Mouse (Mus musculus): Measurements from ENCODE around the gene Frat1. TPM values are rescaled to one million over a fixed set of nuclear protein-coding genes. Genes with fewer than 3 reads are reported as not detected.
A peak's percentile ranks its signal among the peaks of the same experiment; 100 is the strongest.

The Frat1 gene
- total RNA-seq, 1 experiment from 2014 or later = 14.7 TPM

DNA sequence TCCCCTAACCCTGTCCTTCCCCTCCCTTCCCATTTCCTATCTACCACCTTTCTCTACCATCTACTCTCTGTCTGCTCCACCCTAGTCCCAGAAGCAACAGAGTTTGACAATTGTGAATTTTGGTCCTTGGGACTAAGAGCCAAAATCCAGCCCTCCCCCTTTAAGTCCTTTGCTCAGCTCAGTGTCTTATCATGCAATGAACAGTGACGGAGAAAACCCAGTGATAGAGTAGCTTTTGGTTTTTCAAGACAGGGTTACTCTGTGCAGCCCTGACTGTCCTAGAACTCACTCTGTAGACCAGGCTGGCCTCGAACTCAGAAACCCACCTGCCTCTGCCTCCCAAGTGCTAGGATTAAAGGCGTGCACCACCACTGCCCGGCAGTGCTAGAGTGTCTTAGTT, 16.4 kb upstream of the Frat1 start:
- ATAC-seq (replicated peaks; ENCODE audit: low read depth, poor library complexity, severe bottlenecking) = no peak

DNA sequence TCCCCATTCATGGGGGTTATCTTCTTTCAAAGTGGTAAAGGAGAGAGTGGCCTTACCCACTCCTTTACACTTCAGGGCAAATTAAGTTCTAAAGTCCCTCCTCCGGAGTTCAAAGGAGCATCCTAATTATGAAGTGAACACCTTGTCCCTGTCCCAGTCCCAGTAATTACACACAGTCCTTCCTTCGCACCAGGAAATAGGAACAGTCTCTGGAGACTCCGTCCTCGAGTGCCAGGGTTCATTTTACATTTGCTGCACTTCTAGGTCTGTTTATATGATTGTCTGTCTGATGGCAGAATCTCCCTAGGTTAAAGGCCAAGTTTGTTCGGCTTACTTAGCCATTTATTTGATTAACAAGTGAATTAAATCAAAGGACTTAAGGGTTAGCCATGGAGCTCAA, 13.4 kb upstream of the Frat1 start:
- ATAC-seq (replicated peaks; ENCODE audit: low read depth, poor library complexity, severe bottlenecking) = no peak

DNA sequence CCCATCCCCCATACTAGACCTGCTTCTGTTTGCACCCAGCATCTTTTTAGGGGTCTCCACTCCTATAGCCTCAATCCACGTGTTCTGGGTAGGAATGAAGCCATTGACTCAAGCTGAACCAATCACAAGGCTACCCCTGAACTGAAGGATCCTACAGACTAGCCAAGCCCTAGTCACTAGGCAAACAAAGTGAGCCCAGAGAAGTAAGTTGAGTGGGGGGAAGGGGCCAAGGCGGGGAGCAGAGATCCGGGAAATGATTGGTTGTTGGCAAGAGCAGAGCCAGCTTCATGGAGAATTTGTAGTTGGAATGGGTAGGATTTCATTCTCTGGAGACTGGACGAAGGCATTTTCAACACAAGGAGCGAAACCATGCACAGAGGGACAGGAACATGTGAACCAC, 12.9 kb upstream of the Frat1 start:
- ATAC-seq (replicated peaks; ENCODE audit: low read depth, poor library complexity, severe bottlenecking) = no peak

DNA sequence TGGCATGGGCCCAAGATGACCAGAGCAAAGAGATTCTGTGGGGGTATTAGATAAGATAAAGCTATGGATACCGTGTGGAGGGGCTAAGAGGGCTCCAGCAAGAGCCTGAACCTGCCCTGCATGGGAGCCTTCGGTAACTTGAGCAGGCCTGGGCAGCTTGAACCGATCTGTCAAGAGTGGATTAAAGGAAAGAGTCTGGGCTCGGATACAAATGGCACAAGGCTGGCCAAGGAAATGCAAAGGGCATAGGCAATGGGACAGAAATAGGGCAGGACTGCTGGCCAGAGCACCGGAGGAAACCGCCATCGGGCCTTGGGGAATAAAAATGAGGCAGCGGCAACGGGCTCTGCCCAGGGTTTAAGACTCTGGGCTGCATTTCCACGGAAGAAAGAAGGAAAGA, 12.4 kb upstream of the Frat1 start:
- no peak for ATAC-seq (replicated peaks; ENCODE audit: low read depth, poor library complexity, severe bottlenecking)

DNA sequence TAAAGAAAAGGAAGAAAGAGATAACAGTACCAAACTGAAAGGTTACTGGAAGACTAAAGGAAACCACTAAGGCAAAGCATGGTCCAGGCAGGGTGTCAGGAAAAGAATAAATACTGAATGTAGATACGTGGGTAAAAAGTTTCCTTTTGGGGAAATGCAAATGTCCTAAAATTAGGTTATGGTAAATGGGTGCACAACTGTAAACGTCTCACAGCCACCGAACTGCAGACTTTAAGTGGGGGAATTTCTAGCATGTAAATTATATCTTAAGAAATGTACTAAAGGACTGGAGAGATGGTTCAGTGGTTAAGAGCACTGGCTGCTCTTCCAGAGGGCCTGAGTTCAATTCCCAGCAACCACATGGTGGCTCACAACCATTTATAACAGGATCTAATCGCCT, 11.0 kb upstream of the Frat1 start:
- ATAC-seq (replicated peaks; ENCODE audit: low read depth, poor library complexity, severe bottlenecking) = no peak

DNA sequence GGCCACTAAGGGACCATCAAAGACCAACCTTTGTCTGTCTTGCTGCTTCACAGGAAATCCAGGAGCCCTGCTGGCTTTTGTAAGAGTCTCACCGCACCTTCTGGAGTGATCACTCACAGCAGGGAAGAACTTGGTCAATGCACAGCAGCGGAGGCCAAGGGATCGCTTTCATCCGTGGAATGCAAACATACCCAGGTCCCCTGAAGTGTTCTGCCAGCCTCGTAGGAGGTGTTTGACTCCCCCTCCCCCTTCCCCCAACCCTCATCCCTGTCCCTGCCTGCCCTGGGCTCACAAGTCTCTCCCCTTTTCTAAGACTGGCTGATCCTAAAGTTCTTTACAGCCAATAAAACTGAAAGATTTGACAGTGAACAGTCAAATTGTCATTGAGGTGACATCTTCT, 8.3 kb upstream of the Frat1 start:
- ATAC-seq (replicated peaks; ENCODE audit: low read depth, poor library complexity, severe bottlenecking) = no peak

DNA sequence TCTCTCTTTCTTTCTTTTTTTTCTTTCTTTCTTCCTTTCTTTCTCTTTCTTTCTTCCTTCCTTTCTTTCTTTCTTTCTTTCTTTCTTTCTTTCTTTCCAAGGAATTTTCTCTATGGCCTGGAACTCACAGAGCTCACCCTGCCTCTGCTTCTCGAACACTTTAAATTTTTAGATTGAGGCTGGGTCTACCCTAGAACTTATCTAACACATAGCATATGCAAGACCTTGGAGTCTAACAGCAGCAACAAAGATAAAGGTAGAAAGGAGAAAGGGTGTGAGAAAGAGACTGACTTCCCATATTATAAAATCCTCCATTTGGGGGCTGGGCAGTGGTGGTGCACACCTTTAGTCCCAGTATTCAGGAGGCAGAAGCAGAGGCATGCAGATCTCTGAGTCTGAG, 7.2 kb upstream of the Frat1 start:
- ATAC-seq (replicated peaks; ENCODE audit: low read depth, poor library complexity, severe bottlenecking) = no peak

DNA sequence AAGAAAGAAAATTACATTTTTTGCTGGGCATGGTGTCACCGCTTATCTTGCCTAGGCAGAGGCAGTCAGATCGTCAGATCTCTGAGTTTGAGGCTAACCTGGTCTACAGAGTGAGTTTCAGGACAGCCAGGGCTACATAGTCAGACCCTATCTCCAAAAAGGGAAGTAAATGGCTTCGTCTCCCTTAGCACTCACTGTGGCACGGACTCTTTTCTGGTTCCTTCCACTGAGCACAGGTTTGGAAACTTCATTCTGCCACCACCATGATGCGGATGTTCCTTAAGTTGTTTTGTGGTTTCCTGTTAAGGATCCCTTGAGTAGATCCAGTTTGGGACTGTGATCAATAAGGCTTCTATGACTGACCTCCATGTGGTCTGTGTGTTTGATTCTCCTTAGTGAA, 4.8 kb upstream of the Frat1 start:
- peak; percentile 43 for ATAC-seq (replicated peaks; ENCODE audit: low read depth, poor library complexity, severe bottlenecking)

DNA sequence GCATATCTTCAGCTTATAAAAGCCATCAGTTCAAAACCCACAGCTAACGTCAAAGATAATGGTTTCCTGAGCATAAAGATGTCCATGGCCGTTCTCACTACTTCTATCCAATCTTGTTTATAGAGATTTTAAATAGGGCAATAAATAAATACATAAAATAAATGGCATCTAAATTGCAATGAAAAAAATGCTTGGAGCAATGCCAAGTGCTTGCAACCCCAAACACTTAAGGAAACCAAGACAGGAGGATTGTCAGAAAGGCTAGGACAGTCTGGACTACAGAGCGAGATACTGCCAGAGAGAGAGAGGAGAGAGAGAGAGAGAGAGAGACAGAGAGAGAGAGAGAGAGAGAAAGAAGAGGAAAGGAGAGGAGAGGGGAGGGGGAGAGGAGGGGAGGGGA, 3.2 kb upstream of the Frat1 start:
- ATAC-seq (replicated peaks; ENCODE audit: low read depth, poor library complexity, severe bottlenecking) = no peak

DNA sequence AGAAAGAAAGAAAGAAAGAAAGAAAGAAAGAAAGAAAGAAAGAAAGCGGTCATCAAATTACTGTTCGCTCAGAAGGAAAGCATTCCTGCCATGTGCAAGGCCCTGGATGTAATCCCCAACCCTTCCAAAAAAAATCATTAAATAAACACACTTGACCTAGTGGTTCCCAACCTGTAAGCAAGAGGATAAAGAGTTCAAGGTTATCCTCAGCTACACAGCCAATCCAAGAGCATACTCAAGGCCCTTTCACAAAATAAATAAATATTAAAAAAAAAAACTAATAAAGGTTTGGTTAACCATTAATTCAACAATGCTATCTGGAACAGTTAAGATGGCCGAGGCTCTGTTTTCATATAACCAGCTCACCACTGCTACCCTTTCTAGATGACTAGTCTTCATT, 829 bp upstream of the Frat1 start:
- no peak for ATAC-seq (replicated peaks; ENCODE audit: low read depth, poor library complexity, severe bottlenecking)

DNA sequence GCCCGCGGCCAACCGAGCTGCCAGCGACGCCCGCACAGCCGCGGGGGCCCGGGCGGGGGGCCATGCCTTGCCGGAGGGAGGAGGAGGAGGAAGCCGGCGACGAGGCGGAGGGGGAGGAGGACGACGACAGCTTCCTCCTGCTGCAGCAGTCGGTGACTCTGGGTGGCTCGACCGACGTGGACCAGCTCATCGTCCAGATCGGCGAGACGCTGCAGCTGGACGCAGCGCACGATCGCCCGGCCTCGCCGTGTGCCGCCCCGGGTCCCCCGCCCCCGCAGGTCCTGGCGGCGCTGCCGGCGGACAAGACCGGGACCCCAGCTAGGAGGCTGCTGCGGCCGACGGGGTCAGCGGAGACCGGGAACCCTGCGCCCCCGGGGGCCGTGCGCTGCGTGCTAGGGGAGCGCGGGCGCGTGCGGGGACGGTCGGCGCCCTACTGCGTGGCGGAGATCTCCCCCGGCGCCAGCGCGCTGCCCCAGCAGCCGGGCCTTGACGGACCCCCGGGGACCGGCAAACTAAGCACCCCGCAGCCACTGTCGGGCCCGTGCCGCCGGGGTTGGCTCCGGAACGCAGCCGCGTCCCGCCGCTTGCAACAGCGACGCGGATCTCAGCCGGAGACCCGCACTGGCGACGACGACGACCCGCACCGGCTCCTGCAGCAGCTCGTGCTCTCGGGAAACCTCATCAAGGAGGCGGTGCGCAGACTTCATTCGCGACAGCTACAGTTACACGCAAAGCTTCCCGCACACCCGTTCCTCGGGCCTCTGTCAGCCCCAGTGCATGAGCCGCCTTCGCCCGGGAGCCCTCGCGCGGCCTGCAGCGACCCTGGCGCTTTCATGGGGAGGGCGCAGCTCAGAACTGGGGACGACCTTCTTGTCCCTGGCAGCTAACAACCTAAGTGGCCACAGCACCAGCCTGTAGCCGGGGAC, 599 bp downstream of the Frat1 start:
- peak; percentile 48 for ATAC-seq (replicated peaks; ENCODE audit: low read depth, poor library complexity, severe bottlenecking)

DNA sequence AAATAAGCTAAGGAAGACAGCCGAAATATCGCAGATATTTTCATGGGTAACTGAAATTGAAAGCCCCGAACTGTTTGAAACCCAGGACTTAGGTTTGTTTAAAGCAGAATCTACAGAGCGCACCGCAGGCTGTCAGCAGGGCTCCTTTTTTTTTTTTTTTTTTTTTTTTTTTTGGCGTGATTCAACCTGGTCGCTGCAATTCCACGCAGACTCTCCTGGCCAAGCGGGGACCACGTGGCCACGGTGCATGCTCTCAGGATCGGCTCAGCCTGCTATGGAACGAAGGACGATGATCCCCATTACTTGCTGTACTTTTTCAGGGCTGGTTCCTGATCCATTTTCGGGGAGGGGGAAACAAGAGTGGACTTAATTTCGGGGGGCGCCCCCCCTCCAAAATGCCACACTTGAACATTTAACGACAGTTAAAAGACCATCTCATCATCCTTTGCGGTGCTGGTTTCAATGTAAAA, 1.4 kb downstream of the Frat1 start:
- ATAC-seq (replicated peaks; ENCODE audit: low read depth, poor library complexity, severe bottlenecking) = no peak

DNA sequence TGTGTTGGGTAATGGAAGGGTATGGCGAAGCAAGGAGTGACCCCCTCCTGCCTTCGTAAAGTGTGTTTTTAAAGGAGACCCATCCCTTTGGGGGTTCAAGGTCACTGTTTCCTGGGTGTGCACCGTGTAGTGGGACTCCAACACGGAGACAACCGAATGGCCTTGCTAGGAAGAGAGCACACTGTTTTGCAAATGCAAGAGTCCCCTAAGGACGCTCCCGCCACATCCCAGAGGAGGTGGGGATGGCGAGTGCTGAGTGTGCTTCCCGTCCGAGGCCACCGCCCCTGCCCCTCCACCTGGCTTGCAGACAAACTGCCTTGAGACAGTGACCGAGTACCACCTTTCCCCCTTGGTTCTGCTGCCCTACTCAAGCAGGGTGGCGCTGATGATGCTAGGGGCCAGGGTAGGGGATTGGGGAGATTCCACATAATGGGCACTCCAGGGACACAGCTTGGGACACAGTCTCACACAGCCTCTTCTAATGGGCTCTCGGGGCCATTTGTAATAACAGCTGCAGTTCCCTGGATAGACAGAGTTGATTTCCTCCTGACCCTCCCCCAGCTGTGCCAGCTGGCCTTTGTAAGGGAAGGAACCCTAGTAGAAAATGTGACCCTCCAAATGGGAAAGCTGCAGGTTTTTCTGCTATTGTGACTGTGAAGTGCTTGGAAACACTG, 2.1 kb downstream of the Frat1 start:
- ATAC-seq (replicated peaks; ENCODE audit: low read depth, poor library complexity, severe bottlenecking) = no peak

DNA sequence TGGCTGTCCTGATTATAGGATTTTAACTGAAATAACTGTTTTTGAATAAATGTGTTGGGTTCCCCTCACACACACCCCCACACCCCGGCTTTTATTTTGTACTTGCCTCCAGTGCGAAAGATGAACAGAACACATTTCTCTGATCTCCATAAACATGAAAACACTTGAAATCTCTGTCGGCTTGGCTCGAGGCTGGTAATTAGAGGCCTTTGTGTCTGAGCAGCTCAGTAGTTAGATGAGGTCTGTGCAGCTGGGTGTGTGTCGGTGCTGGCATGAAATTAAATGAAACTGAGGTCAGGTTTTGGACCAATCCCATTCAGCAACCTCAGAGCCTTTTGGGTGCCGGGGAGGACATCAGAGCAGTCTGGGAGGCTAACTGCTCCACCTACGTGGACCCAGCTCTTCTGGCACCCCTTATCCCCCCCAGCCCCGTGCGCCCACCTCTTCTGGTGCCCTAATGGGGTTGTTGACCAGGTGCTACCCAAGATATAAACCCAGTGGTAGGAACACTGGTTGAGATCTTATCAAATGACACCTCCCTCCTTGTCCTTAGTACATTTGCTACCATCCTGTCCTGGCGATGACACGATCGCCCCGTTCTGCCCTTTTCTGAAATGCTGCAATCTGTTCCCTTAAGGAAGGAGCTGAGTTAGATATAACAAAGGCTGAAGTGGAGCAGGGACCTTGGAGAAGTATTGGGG, 2.9 kb downstream of the Frat1 start:
- ATAC-seq (replicated peaks; ENCODE audit: low read depth, poor library complexity, severe bottlenecking) = no peak

DNA sequence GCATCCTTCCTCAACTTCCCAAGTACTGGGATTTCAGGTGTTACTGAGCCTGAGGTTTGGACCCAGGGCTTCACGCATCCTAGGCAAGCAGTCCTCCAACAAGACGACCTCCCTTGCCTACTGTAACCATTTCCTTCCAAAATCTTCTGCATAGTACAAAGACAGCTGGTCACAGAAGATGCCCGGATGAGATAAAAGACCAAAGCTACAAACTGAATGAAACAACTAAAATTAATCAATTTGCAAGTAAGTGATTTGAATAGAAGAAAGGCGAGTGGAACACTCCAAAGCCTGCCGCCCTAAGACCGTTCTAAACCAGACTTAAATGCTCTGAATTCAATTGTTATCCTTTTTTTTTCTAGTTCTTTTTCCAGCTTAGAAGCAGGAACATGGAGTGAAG, 5.6 kb downstream of the Frat1 start:
- no peak for ATAC-seq (replicated peaks; ENCODE audit: low read depth, poor library complexity, severe bottlenecking)

DNA sequence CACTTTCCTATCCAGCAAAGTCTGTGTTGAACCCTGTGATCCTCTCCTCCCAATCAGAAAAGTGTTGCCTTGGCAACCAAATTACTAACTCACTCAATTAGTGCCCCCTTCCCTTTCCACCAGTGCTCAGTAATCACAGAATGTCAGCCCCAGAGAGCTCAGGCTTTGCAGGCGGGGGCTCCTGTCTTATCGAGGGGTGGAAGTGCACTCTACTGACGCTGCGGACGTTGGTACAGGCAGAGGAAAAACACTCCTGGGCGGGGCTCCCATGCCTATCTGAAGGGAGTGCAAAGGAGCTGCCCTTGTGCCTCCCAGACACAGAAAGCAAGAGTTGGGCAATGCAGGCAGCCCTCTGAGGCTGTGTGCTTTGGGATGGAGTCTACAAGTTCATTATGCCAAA, 6.0 kb downstream of the Frat1 start:
- peak; percentile 85 for ATAC-seq (replicated peaks; ENCODE audit: low read depth, poor library complexity, severe bottlenecking)

DNA sequence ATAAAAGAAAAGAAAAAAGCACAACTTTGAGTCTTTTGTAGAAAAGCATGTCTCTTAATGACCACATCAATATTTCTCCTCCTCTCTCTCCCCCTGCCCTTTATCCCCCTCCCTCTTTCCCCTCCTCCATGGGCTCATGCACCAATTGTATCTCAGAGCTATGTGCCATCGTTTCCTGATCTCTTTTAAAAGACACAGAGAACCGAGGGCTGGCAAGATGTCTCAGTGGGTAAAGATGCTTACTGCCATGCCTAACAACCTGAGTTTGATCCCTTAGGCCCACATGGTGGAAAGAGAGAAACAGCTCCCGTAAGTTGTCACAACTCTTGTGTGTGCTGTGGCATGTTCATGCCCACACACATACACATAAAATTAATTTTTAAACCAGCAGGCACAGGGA, 6.9 kb downstream of the Frat1 start:
- ATAC-seq (replicated peaks; ENCODE audit: low read depth, poor library complexity, severe bottlenecking) = no peak

DNA sequence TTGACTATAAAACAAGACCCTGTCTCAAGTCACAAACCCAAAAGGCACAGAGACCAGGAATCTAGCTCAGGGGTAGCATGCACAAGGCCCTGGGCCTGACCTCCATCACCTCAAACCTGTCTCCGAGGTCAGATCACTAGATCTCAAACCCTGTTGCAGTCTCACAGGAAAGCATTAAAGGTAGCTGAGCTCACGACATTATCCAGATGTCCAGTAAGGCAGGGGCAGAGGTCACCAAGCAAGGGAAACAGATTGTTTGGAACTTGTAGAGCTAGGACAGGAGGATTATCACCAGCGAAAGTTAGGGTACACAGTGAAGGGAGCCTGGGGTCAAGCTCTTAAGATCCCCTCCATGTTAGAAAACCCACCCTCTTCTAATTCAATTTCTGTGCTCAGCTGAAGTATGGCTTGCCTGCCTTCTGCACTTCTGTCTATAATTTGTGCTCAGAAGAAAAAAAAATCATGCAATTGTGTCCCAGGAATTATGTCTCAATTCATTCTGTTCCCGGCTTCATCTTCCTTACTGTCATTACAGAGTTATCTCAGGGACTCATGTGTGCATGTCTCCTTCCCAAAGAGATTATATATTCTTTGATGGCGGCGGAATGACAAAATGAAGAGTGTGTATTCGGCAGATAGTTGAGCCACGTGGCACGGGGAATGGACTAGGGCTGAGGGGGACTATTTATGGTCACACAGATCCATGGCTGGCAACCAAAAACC, 7.6 kb downstream of the Frat1 start:
- ATAC-seq (replicated peaks; ENCODE audit: low read depth, poor library complexity, severe bottlenecking) = no peak

DNA sequence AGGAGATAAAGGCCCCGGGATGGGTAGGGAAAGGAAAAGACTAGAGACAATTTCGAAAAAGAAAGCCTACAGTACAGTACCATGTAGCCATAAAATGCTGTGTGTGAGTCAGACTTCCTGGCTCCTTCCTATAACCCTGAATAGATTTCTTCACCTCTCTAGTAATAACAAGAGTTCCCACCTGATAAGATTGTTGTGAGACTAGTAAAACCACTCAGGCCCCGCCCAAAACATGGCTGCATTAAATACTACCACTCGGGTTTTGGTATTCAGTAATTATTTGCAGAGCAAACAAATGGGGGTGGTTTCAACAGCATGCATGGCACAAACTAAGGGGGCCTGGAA, 8.1 kb downstream of the Frat1 start:
- no peak for ATAC-seq (replicated peaks; ENCODE audit: low read depth, poor library complexity, severe bottlenecking)

DNA sequence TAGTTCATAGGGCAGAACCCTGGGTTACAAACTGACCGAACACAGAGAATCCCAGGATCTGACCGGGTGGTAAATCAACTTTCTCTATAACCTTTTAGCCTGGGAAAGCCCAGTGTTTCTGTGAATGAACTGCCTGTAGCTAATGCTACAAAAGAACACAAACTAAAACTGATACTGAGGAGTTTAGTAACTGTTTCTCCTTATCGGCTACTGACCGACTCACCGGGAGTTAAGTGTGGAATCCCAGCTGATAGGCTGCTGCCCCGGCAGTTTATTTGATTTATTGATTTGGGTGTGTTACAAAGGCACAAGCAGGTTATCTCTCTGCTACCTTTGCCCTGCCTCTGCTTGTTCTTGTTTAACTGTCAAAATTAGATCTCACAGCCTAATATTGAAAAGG, 9.0 kb downstream of the Frat1 start:
- no peak for ATAC-seq (replicated peaks; ENCODE audit: low read depth, poor library complexity, severe bottlenecking)
